Mouse (Mus musculus): Measurements from ENCODE around the gene 4930564D02Rik.

GRCm38 (mm10) chr3:105018085-105018782, 48.4 kb upstream of the 4930564D02Rik start:
- TF ChIP-seq CTCF (conservative IDR thresholded peaks at IDR 0.05; ENCODE audit: insufficient read depth, insufficient read length, low read depth, low read length) (no peak), POLR2A (IDR thresholded peaks at IDR 0.05; ENCODE audit: low read depth, low read length) (no peak)

All from kidney, adult 2 months (tissue).